Mouse (Mus musculus) liver, embryonic 14.5 days (tissue): ENCODE measurements around the gene Abhd13. TPM values are rescaled to one million over a fixed set of nuclear protein-coding genes. Genes with fewer than 3 reads are reported as not detected.

ENCODE experiments used
- ATAC-seq: fragments of 200-750 bp; cut with Nextera tagmentation; 2 replicates; pipeline ENCODE4 v1.8.0; 2017; ENCODE audit warnings: moderate number of reproducible peaks, mild to moderate bottlenecking, moderate library complexity; ENCODE audit not compliant: insufficient read depth
- DNase-seq, 3 experiments: peaks; one replicate each; pipeline ENCODE4 v3.0.0-alpha.2; 2012 to 2013; ENCODE audit warnings: low read depth in 3 of 3, low spot score in 3 of 3
- H3K27ac ChIP-seq: fragments of 300-500 bp; sonication (generic); 2 replicates; pipeline ENCODE4 v1.5.1; 2014; ENCODE audit warnings: moderate library complexity, mild to moderate bottlenecking, control low read depth, inconsistent platforms
- H3K27me3 ChIP-seq: fragments of 300-500 bp; sonication (generic); 2 replicates; pipeline ENCODE4 v1.6.1; 2014; ENCODE audit warnings: mild to moderate bottlenecking, low read length, moderate library complexity; ENCODE audit not compliant: control insufficient read depth, insufficient read depth
- H3K36me3 ChIP-seq: fragments of 300-500 bp; sonication (generic); replicated peaks from 2 replicates; pipeline ENCODE4 v1.6.1; 2014; ENCODE audit warnings: low read depth; ENCODE audit not compliant: control insufficient read depth, insufficient read depth
- H3K4me1 ChIP-seq, 2 experiments: fragments of 200-500 bp in 1 of 2; fragments of 300-500 bp in 1 of 2; sonication (generic) in 1 of 2; replicated peaks; 2 replicates each; pipeline ENCODE4 v1.6.1; 2012 to 2014; ENCODE audit warnings: antibody characterized with exemption in 1 of 2, inconsistent platforms in 1 of 2, low read length in 1 of 2; ENCODE audit not compliant: control insufficient read depth in 2 of 2, insufficient read depth in 2 of 2
- H3K4me2 ChIP-seq: fragments of 300-500 bp; sonication (generic); 2 replicates; pipeline ENCODE4 v1.6.1; 2014; ENCODE audit warnings: low read depth, mild to moderate bottlenecking, control low read depth, moderate library complexity
- H3K4me3 ChIP-seq, 2 experiments: fragments of 200-500 bp in 1 of 2; fragments of 300-500 bp in 1 of 2; sonication (generic) in 1 of 2; 2 replicates each; pipeline ENCODE4 v1.5.1; 2012 to 2014; ENCODE audit warnings: low read depth in 2 of 2, low read length in 2 of 2, mild to moderate bottlenecking in 2 of 2, control low read depth in 1 of 2, inconsistent platforms in 1 of 2, moderate library complexity in 1 of 2; ENCODE audit not compliant: insufficient read depth in 1 of 2
- H3K9ac ChIP-seq: fragments of 300-500 bp; sonication (generic); replicated peaks from 2 replicates; pipeline ENCODE4 v1.6.1; 2014; ENCODE audit warnings: mild to moderate bottlenecking, control low read depth, moderate library complexity
- H3K9me3 ChIP-seq: fragments of 300-500 bp; sonication (generic); 2 replicates; pipeline ENCODE4 v1.6.1; 2016; ENCODE audit warnings: low read length, mixed read lengths; ENCODE audit not compliant: control insufficient read depth
- CTCF ChIP-seq: IDR thresholded peaks from 2 replicates; pipeline ENCODE4 v1.5.1; 2016; ENCODE audit warnings: antibody characterized with exemption, low read depth, control low read depth
- EP300 ChIP-seq: IDR thresholded peaks from 2 replicates; pipeline ENCODE4 v1.6.1; 2016; ENCODE audit warnings: antibody characterized with exemption, low read depth
- WGBS: fragments of 180-500 bp; shearing (Covaris S2); extraction: QIAGEN DNeasy Blood & Tissue Kit; methylation state at CpG from one replicate; pipeline ENCODE4 v1.1.7; 2014; ENCODE audit not compliant: insufficient replicate concordance; 5-methylcytosine and 5-hydroxymethylcytosine counted together
- polyA plus RNA-seq, 2 experiments: library from polyadenylated mRNA; depleted of rRNA in 1 of 2; stranded (reverse) in 1 of 2; unstranded in 1 of 2; fragments of >200 nt; fragmentation: Nextera tagmentation in 1 of 2; extraction: Ambion mirVana in 1 of 2; gene quantifications; 2 replicates each; pipeline versions ENCODE4 v1.2.1 to v1.2.3; 2012 to 2014

Gene Abhd13
- polyA plus RNA-seq, 2 experiments, result 2.7 to 5.1 TPM

DNA sequence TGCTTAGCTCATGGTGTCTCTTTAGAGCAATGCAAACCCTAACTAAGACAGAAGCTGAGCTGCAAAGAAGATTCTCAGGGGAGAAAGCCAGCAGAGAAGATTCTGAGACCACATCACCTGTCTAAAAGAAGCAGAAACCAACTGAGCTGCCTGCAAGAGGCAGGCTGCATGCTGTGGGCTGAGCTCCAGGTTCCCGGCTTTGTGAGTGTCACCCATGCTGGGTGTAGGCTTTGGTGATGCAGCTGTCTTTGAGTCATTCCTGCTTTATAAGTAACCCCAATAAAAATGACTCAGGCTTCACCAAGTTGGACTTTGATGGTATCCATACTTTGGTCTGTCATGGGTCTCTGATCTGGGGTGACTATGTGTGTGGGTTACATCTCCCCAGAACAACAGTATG, 38.7 kb downstream of the Abhd13 start:
- no peak for TF ChIP-seq EP300
- TF ChIP-seq CTCF, result no peak
- WGBS, result 71% methylated on average over 1 of the region's 1 CpGs
- ATAC-seq (no peak), DNase-seq (no peak)
- no peak overlapping the region for H3K9ac ChIP-seq
- H3K9me3 ChIP-seq, result no peaks in the 10 kb centered on the region
- no peak overlapping the region for H3K27ac ChIP-seq
- no peaks in the 10 kb centered on the region for H3K36me3 ChIP-seq
- no peaks in the 10 kb centered on the region for H3K4me1 ChIP-seq
- H3K27me3 ChIP-seq, result no peaks in the 10 kb centered on the region
- H3K4me3 ChIP-seq, result no peak overlapping the region
- no peak overlapping the region for H3K4me2 ChIP-seq

DNA sequence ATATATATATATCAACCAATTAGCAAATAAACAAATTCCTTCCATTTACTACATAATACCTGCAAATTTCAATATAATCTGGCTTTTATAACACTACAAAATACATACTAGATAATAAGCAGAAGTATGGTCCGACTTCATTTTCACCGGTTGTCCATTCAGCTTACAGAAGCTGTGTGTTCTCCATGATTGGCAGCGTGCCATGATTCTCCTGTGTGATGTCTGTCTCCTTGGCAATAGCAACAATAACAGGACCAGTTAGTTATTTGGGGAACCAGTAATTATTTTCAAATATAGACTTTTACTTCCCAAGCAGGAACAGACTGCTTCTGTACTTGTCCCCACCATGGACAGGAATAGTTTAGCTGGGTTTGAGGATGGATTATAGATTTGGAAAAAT, 39.7 kb downstream of the Abhd13 start:
- Histone ChIP-seq H3K4me1 (no peaks in the 10 kb centered on the region), H3K4me2 (no peak overlapping the region), H3K9ac (no peak overlapping the region), H3K9me3 (no peaks in the 10 kb centered on the region), H3K27me3 (no peaks in the 10 kb centered on the region), H3K36me3 (no peaks in the 10 kb centered on the region), H3K27ac (no peak overlapping the region), H3K4me3 (no peak overlapping the region)
- DNase-seq (no peak), ATAC-seq (no peak)
- 75% methylated on average over 3 of the region's 3 CpGs for WGBS
- TF ChIP-seq CTCF (no peak), EP300 (no peak)

DNA sequence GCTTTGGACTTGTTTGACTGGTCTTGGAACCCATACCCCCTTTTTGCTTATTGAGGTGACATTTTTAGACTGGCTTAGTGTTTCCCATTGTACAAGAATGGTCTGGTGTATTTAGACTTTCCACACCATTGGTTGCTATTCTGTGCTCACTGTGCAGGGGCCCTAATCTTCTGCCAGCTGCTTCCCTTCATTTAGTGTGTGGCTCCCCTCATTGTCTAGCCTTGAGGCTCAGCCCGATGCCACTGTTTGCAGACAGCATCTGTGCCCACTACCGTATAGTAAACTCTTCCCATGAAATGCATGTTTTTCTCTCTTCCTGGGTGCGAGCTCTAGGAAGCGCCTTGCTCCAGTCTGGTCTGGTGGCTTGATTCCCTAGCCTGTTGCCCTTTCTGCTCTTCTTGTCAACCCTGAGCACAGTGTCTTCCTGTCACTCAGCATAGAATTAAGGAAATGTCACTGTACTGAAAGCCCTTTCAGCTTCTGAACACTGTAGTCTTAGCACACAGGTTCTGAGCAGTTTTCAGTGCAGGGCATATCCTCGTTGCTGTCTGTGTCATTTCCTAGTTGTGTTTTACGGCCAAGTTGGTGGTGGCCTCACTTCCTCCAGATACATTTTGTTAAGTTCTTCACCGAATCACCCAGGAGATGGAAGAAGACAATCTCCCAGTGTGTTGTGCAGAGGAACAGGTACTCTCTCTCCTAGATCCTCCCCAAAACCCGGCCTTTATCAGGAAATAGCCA, 53.0 kb downstream of the Abhd13 start:
- no peaks in the 10 kb centered on the region for H3K4me1 ChIP-seq
- no peaks in the 10 kb centered on the region for H3K36me3 ChIP-seq
- no peak for DNase-seq
- no peak overlapping the region for H3K27ac ChIP-seq
- TF ChIP-seq CTCF (no peak), EP300 (no peak)
- WGBS, result 33% methylated on average over 8 of the region's 8 CpGs
- no peaks in the 10 kb centered on the region for H3K27me3 ChIP-seq
- H3K9me3 ChIP-seq, result no peaks in the 10 kb centered on the region
- ATAC-seq, result no peak
- no peak overlapping the region for H3K4me3 ChIP-seq
- no peak overlapping the region for H3K9ac ChIP-seq
- no peak overlapping the region for H3K4me2 ChIP-seq

DNA sequence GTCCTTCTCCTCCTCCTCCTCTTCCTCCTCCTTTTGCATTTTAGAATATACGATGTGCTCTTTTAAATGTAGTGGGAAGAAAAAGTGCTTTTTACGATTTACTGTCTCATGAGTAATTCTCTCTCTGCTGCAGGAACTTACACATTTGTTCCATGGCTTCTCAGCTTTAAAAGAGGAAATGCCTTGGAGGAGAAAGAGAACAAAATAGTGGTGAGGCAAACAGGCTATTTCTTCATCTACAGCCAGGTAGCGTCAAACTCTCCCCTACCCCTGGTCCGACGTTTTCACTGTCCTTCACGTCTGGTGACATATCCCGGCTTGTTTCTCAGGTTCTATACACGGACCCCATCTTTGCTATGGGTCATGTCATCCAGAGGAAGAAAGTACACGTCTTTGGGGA, 53.7 kb downstream of the Abhd13 start:
- H3K4me1 ChIP-seq, result no peaks in the 10 kb centered on the region
- TF ChIP-seq CTCF (no peak), EP300 (no peak)
- H3K4me2 ChIP-seq, result no peak overlapping the region
- no peak overlapping the region for H3K9ac ChIP-seq
- no peaks in the 10 kb centered on the region for H3K36me3 ChIP-seq
- no peaks in the 10 kb centered on the region for H3K27me3 ChIP-seq
- no peak for ATAC-seq
- no peak overlapping the region for H3K4me3 ChIP-seq
- no peak overlapping the region for H3K27ac ChIP-seq
- no peak for DNase-seq
- WGBS, result 58% methylated on average over 9 of the region's 9 CpGs
- H3K9me3 ChIP-seq, result no peaks in the 10 kb centered on the region

DNA sequence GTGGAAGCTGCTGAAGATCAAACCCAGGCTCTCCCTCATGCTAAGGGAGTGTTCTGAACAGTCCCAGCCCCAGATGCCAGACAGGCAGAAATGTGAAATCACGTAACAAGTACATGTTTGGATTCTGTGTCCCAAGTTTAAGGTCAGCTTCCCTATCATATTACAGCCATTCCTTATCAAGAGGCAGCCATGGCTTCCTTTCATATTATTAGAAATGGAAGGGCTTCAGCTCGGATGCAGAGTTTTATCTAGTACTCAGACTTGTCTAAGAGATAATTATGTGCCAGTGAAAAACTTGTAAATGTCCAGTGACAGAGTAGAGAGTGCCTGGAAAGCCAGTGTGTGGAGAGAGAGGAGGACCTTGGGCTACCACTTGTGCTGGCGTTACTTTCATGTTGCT, 63.4 kb downstream of the Abhd13 start:
- Histone ChIP-seq H3K27me3 (no peaks in the 10 kb centered on the region), H3K4me3 (no peak overlapping the region), H3K9me3 (no peaks in the 10 kb centered on the region), H3K27ac (no peak overlapping the region), H3K9ac (no peak overlapping the region), H3K4me2 (no peak overlapping the region), H3K36me3 (no peaks in the 10 kb centered on the region), H3K4me1 (no peaks in the 10 kb centered on the region)
- DNase-seq (no peak), ATAC-seq (no peak)
- 34% methylated on average over 3 of the region's 3 CpGs for WGBS
- TF ChIP-seq EP300, result no peak
- TF ChIP-seq CTCF, result no peak

Other genes starting within 250 kb of the Abhd13 start
- gene Fam155a, start 206.5 kb upstream of the Abhd13 start, polyA plus RNA-seq (2012; rRNA removed), result 0.04 and 0.21 TPM in 2 replicates
- gene Fam155a, start 206.5 kb upstream of the Abhd13 start, polyA plus RNA-seq (2014; fragmentation: Nextera tagmentation; extraction: Ambion mirVana), result 0.10 TPM in 2 replicates
- not detected in 2 replicates for gene Gm10217, start 113.5 kb upstream of the Abhd13 start, polyA plus RNA-seq (2012; rRNA removed)
- not detected in 2 replicates for gene Gm10217, start 113.5 kb upstream of the Abhd13 start, polyA plus RNA-seq (2014; fragmentation: Nextera tagmentation; extraction: Ambion mirVana)
- gene Lig4, start within 50 bp of the Abhd13 start, polyA plus RNA-seq (2012; rRNA removed), result 0.45 and 0.83 TPM in 2 replicates
- 0.94 and 1.0 TPM in 2 replicates for gene Lig4, start within 50 bp of the Abhd13 start, polyA plus RNA-seq (2014; fragmentation: Nextera tagmentation; extraction: Ambion mirVana)
- gene Tnfsf13b, start 28.8 kb downstream of the Abhd13 start, polyA plus RNA-seq (2012; rRNA removed), result 0.17 and 0.21 TPM in 2 replicates
- 0.15 TPM in 1 of 2 replicates, not detected in the other for gene Tnfsf13b, start 28.8 kb downstream of the Abhd13 start, polyA plus RNA-seq (2014; fragmentation: Nextera tagmentation; extraction: Ambion mirVana)
- gene Myo16, start 176.2 kb downstream of the Abhd13 start, polyA plus RNA-seq (2012; rRNA removed), result 0.01 TPM in 2 replicates
- gene Myo16, start 176.2 kb downstream of the Abhd13 start, polyA plus RNA-seq (2014; fragmentation: Nextera tagmentation; extraction: Ambion mirVana), result 0.03 TPM in 1 of 2 replicates, not detected in the other